Mouse (Mus musculus): ENCODE data around the gene Kcnip3. TPM values are rescaled to one million over a fixed set of nuclear protein-coding genes. Genes with fewer than 3 reads are reported as not detected.

Gene Kcnip3
- 28.1 TPM for polyA plus RNA-seq (2014; fragmentation: Illumina TruSeq; extraction: RNeasy Lipid Tissue Mini Kit (QIAGEN cat#74804); ENCODE audit: low read depth, low replicate concordance)

DNA sequence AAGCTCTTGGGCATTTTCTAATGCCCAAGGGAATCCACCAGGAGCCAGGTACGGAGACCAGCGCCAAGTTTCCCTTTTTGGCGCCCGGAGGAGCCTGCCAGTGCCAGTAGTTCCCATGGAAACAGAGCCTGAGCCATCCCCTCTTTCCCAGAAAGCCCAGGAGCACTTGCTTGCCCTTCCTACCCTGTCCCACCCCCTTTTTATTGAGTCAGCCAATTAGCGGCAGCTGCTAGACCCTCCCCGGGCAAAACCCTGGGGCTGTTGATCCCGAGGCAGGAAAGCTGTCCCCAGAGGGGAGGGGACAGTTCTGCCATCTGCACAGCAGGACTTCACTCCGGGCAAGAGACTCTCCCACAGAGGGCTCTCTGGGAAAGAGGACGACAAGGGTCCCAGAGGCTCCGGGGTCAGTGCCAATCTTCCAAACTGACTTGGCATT, at the start of gene Kcnip3:
Gene Kcnip3 (minus strand): TSS at position 89 of the 436 bp plus-strand sequence.

DNA sequence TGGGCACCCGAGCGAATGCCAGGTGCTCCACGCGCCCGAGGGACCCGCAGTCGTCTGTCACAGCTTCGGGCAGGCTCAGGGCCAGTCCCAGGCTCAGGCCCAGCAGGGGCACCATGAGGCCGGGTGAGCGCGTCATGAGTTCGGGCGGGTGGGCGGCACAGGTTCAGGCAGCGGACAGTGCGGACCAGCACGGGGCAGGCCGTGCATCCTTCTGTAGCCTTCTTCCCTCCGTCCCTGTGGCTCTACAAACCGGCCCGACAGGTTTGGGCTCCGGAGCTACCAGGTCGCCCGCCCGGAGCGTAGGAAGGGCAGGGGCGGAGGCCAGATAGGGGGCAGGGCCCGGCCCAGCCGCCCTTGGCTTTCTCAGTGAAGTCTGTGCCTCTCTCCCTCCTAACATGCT, 19.3 kb upstream of the Kcnip3 start, which contains the start of gene Prom2:
Gene Prom2 (minus strand): TSS at position 283 of the 400 bp plus-strand sequence.

DNA sequence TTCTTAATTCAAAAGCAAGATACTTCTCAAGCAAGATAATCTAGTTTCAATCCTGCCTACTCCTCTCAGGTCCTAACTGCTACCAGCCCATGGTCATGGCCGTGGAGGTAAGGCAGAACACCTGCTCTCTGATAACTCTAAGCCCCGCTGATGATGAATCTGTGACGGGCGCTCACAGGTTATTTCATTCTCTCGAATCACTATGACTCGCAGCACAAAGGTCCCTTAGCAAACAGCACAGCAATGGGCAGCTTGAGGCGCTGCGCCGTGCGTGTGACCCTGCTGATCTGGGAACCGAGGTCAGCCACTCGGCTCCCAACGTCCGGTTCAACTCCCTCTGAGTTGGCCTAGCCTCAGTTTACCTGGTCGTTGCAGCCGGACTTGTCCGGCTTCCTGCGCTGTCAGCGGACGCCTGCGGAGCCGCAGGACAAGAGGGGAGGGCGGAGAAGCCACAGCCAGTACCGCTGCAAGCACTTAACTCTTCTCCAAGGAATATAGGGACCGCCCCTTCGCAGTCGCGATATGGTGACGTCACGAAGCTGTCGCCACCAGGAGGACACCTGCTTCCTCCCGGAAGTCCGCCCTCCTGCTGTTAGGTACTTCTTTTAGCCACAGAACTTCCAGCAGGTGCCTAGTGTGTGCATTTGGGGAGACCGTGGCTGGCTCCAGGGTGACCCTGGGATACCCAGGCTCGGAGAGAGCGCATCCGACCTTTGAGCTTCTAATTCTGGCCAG, 77.7 kb downstream of the Kcnip3 start, which contains the start of gene Fahd2a:
Gene Fahd2a (minus strand): TSS at position 511 of the 735 bp plus-strand sequence.

DNA sequence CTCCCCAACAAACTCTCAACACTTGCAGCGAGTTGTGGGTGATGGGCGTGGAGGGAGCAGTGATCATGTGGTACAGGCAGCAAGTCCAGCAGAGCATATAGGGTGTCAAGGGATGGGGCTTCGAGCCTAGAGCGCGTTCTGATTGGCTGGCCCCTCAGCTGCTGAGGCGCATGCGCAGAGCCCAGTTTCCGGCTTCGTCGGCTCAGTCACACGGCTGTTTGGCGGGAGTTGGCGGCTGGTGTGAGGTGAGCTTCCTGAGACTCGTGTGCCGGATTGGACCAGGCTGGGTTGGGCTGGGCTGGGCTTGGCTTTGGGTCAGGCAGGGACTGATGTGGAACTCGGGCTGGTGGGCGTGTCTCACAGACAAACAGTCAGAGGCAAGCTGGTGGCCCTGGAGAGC, 96.9 kb downstream of the Kcnip3 start, which contains the start of gene Gpat2:
Gene Gpat2 (plus strand): TSS at position 223 of the 400 bp plus-strand sequence.

Other genes with a start within 250 kb of the Kcnip3 start
- gene Dusp2, start 185.9 kb downstream of the Kcnip3 start, polyA plus RNA-seq (2014; fragmentation: Illumina TruSeq; extraction: RNeasy Lipid Tissue Mini Kit (QIAGEN cat#74804); ENCODE audit: low read depth, low replicate concordance) = 1.4 TPM
- gene Astl, start 183.5 kb downstream of the Kcnip3 start, polyA plus RNA-seq (2014; fragmentation: Illumina TruSeq; extraction: RNeasy Lipid Tissue Mini Kit (QIAGEN cat#74804); ENCODE audit: low read depth, low replicate concordance) = not detected
- gene Adra2b, start 158.9 kb downstream of the Kcnip3 start, polyA plus RNA-seq (2014; fragmentation: Illumina TruSeq; extraction: RNeasy Lipid Tissue Mini Kit (QIAGEN cat#74804); ENCODE audit: low read depth, low replicate concordance) = 0.57 TPM
- gene Gpat2, start 96.9 kb downstream of the Kcnip3 start, polyA plus RNA-seq (2014; fragmentation: Illumina TruSeq; extraction: RNeasy Lipid Tissue Mini Kit (QIAGEN cat#74804); ENCODE audit: low read depth, low replicate concordance) = 0.73 TPM
- 43.4 TPM for gene Fahd2a, start 77.5 kb downstream of the Kcnip3 start, polyA plus RNA-seq (2014; fragmentation: Illumina TruSeq; extraction: RNeasy Lipid Tissue Mini Kit (QIAGEN cat#74804); ENCODE audit: low read depth, low replicate concordance)
- 364 TPM for gene Prom2, start 19.4 kb upstream of the Kcnip3 start, polyA plus RNA-seq (2014; fragmentation: Illumina TruSeq; extraction: RNeasy Lipid Tissue Mini Kit (QIAGEN cat#74804); ENCODE audit: low read depth, low replicate concordance)
- gene Zfp661, start 65.0 kb upstream of the Kcnip3 start, polyA plus RNA-seq (2014; fragmentation: Illumina TruSeq; extraction: RNeasy Lipid Tissue Mini Kit (QIAGEN cat#74804); ENCODE audit: low read depth, low replicate concordance) = 4.7 TPM
- gene Mrps5, start 65.1 kb upstream of the Kcnip3 start, polyA plus RNA-seq (2014; fragmentation: Illumina TruSeq; extraction: RNeasy Lipid Tissue Mini Kit (QIAGEN cat#74804); ENCODE audit: low read depth, low replicate concordance) = 60.1 TPM
- gene Mal, start 134.6 kb upstream of the Kcnip3 start, polyA plus RNA-seq (2014; fragmentation: Illumina TruSeq; extraction: RNeasy Lipid Tissue Mini Kit (QIAGEN cat#74804); ENCODE audit: low read depth, low replicate concordance) = 92.9 TPM
- 6.4 TPM for gene Mall, start 207.8 kb upstream of the Kcnip3 start, polyA plus RNA-seq (2014; fragmentation: Illumina TruSeq; extraction: RNeasy Lipid Tissue Mini Kit (QIAGEN cat#74804); ENCODE audit: low read depth, low replicate concordance)

Data from adipose tissue, adult 10 weeks (tissue).